Mouse (Mus musculus): ENCODE measurements around the gene Gpn2. TPM values are rescaled to one million over a fixed set of nuclear protein-coding genes. Genes with fewer than 3 reads are reported as not detected.

Gpn2 gene
- polyA plus RNA-seq (2012; rRNA removed; ENCODE audit: low replicate concordance): 31.4 and 61.9 TPM in 2 replicates

DNA sequence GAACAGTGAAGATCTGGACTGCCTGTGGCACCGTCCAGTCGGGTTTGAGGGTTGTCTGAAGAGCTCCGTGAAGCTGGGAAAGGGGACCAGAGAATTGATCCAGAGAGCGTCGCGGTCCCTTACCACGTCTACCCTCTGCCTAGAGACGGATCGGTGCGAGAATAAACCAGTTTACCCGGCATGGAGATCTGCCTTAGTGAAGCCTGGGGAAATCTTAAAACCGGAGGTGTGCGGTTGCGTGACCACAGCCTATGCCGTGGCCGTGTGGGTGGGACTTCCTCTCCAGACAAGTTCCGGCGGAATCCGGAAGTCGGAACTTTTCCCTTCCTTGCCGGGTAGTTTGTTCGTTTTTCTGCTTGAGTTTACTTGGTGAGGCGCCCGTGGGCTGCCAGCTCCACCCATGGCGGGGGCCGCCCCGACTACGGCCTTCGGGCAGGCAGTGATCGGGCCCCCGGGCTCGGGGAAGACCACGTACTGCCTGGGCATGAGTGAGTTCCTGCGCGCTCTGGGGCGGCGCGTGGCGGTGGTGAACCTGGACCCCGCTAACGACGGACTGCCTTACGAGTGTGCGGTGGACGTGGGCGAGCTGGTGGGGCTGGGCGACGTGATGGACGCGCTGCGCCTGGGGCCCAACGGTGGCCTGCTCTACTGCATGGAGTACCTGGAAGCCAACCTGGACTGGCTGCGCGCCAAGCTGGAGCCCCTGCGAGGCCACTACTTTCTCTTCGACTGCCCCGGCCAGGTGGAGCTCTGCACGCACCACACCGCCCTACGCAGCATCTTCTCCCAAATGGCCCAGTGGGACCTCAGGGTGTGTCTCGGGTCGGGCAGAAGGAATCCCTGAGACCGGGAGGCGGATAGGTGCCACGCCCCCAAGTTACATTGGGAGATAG is at the start of gene Gpn2:
Gene Gpn2, plus strand, starts transcription at position 304 of the 893 bp plus-strand sequence.

DNA sequence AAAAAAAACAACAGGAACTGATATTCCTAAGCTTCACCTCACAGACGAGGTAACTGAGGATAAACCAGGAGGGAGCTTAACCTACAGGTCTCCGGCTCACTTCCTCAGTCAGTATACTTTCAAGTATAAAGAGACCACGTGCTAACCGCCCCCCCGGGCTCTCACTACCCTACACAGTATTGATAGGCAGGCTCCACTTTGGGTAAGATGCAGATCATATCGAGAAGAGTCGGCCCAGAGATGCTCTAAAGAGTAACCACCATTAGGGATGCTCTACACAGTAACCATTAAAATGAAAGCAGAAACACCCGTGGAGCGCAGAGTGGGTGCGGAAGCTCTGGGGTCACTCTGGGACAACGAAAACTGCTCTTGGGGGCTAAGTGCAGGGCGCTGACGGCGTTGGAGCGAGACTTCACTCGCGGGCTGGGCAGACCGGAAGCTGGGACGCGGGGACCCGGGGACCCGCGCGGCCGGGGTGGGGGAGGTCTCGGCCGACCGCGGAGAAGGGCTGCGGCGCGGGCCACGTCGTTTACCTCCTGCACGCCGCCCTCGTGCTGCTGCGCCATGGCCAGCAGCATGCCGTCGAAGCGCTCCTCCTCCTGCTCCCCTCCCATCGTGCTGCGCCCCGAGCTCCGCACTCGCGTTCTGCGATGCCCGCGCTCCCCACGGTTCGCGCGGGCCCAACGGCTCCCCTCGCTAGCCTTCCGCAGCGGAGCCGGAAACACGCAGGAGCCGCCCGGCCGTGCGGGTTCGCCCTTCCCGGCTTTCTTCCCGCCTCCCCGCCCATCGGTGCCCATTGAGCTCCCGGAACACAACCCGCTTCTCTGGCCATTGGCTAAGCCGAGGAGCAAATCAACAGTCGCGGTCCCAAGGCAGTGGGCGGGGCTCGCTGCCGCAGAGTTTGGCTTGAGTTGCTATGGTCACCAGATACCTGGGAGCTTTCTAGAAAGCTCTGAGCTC is 38.6 kb upstream of the Gpn2 start, which contains the start of gene Nudc:
Gene Nudc, minus strand, starts transcription at position 725 of the 960 bp plus-strand sequence.

DNA sequence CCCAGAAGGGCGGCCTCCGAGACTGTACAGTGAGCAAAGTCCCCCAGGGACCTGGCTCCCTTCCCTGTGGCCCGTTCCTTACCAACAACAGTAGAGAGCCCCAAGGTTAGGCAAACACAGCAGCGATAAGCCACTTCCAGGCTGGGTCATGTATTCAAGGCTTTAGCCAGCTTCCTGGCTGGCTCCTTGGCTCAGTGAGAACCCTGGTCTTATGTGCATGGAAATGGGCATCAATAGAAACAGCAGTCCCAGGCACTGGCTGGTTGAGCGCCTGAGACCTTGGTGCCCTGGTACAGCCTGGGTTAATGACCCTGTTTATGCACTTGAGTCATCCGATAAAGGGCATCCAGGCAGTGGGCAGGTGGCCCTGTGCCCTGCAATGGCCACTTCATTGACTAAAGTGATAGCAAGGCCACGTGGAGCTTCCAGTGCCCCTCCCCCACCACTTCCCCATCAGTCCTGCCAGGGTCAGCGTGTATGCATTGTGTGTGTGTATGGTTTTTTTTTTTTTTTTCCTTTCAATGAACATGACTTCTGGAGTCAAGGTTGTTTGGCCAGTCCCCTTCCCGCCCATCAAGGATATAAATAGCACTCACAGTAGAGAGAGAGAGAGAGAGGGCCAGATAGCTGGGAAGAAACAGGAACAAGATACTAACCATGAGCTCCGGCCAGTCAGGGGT is 31.3 kb upstream of the Gpn2 start, which contains the start of gene Nr0b2:
Gene Nr0b2, plus strand, starts transcription at position 609 of the 680 bp plus-strand sequence.

DNA sequence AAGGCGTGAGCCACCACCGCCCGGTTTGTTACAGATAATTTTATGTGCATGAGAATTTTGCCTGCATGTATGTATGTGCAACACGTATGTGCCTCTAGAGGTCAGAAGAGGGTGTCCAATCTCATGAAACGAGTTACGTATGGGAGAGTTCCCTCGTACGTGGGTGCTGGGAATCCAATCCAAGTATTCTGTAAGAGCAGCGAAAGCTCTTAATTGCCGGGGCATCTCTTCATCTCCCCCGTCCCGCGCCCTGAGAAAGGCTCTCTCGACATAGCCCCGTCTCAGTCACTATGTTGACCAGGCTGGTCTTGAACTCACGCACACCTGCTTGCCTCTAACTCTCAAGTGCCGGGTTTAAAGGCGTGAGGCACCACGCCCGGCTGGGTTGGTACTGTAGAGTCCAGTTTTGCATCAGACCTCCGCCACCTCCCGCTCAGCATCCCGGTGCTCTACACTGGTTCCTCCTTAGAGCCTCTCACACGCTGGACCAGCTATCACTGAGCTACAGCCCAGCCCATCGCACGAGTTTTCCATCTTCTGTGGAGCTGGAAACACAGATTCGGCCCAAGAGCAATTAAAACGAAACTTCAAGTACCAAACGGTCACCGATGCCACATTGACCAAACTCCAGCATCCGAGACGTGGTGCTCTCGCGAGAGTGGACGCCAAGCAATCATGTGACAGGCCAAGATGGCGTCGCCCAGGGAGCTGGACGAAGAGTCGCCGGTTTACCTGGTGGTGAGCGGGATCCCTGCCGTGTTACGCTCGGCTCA is 9.9 kb upstream of the Gpn2 start, which contains the start of gene Gpatch3:
Gene Gpatch3, plus strand, starts transcription at position 676 of the 773 bp plus-strand sequence.

DNA sequence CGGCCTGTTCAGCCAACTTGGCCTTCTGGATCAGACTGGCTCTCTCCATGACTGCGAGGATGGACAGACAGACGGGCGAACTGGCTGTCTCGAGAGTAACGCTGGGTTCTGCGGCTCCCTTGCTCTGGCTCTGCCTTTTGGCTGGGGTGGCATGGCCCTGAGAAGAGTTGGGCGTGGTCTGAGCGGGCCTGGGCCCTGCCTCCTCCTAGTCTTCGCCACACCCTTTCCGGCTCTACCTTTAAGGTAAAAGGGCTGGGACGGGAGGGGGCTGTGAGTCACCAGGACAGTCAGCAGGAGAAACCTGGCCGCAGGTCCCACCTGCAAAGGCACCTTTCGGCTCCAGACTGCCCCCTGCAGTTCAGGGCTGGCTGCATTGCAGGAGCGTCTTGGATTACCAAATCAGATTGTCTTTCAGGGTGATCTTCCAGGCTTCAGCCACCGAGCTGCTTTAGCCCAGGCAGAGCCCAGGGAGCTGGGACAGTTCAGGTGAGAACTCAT is 17.6 kb downstream of the Gpn2 start, which contains the start of gene Sfn:
Gene Sfn, minus strand, starts transcription at position 448 of the 498 bp plus-strand sequence.

Other genes with a start within 250 kb of the Gpn2 start
- gene Wdtc1, start 230.9 kb upstream of the Gpn2 start, polyA plus RNA-seq (2012; rRNA removed; ENCODE audit: low replicate concordance): 57.7 and 67.8 TPM in 2 replicates
- 46.8 and 62.8 TPM in 2 replicates for gene Slc9a1, start 214.7 kb upstream of the Gpn2 start, polyA plus RNA-seq (2012; rRNA removed; ENCODE audit: low replicate concordance)
- gene Tent5b, start 104.2 kb upstream of the Gpn2 start, polyA plus RNA-seq (2012; rRNA removed; ENCODE audit: low replicate concordance): 2.1 and 3.9 TPM in 2 replicates
- gene Trnp1, start 85.8 kb upstream of the Gpn2 start, polyA plus RNA-seq (2012; rRNA removed; ENCODE audit: low replicate concordance): 1.7 and 3.1 TPM in 2 replicates
- gene Kdf1, start 65.4 kb upstream of the Gpn2 start, polyA plus RNA-seq (2012; rRNA removed; ENCODE audit: low replicate concordance): 8.0 and 19.8 TPM in 2 replicates
- 22.5 and 22.6 TPM in 2 replicates for gene Nudc, start 38.4 kb upstream of the Gpn2 start, polyA plus RNA-seq (2012; rRNA removed; ENCODE audit: low replicate concordance)
- gene Nr0b2, start 31.0 kb upstream of the Gpn2 start, polyA plus RNA-seq (2012; rRNA removed; ENCODE audit: low replicate concordance): 0.20 and 1.4 TPM in 2 replicates
- gene Gpatch3, start 9.6 kb upstream of the Gpn2 start, polyA plus RNA-seq (2012; rRNA removed; ENCODE audit: low replicate concordance): 3.7 and 6.7 TPM in 2 replicates
- gene Sfn, start 17.8 kb downstream of the Gpn2 start, polyA plus RNA-seq (2012; rRNA removed; ENCODE audit: low replicate concordance): 33.2 and 45.9 TPM in 2 replicates
- 78.5 and 118 TPM in 2 replicates for gene Zdhhc18, start 65.8 kb downstream of the Gpn2 start, polyA plus RNA-seq (2012; rRNA removed; ENCODE audit: low replicate concordance)
- 13.0 and 14.3 TPM in 2 replicates for gene Pigv, start 88.3 kb downstream of the Gpn2 start, polyA plus RNA-seq (2012; rRNA removed; ENCODE audit: low replicate concordance)
- gene Arid1a, start 172.4 kb downstream of the Gpn2 start, polyA plus RNA-seq (2012; rRNA removed; ENCODE audit: low replicate concordance): 52.4 and 111 TPM in 2 replicates